Mouse (Mus musculus) ES-E14 (cell line): ENCODE results near the gene Ubfd1. TPM values are rescaled to one million over a fixed set of nuclear protein-coding genes. Genes with fewer than 3 reads are reported as not detected.
"Not testable (repeated sequence)": the region's sequence is repeated elsewhere in the genome, so short reads cannot be mapped to it uniquely, and the experiment has no call there.

ENCODE experiments used
- DNase-seq: peaks from one replicate; pipeline ENCODE4 v3.0.0-alpha.2; 2013; ENCODE audit warnings: low read depth, low spot score
- H3K27ac ChIP-seq: 2 replicates; pipeline ENCODE4 v1.5.1; 2012; ENCODE audit warnings: low read depth, mild to moderate bottlenecking, low read length, moderate library complexity, mixed read lengths; ENCODE audit not compliant: poor library complexity, insufficient read depth, severe bottlenecking
- H3K36me3 ChIP-seq: 2 replicates; pipeline ENCODE4 v1.6.1; 2012; ENCODE audit warnings: mild to moderate bottlenecking, low read length, moderate library complexity, mixed read lengths; ENCODE audit not compliant: control insufficient read depth, poor library complexity, insufficient read depth, severe bottlenecking
- H3K4me1 ChIP-seq, 2 experiments: fragments of 150-350 bp in 1 of 2; sonication (generic) in 1 of 2; 2 replicates each; pipeline ENCODE4 v1.6.1; 2012; ENCODE audit warnings: low read length in 2 of 2, mild to moderate bottlenecking in 1 of 2, mixed read lengths in 1 of 2; ENCODE audit not compliant: control insufficient read depth in 2 of 2, insufficient read depth in 2 of 2, poor library complexity in 1 of 2
- H3K4me3 ChIP-seq, 2 experiments: fragments of 150-350 bp in 1 of 2; sonication (generic) in 1 of 2; 2 replicates each; pipeline ENCODE4 v1.5.1; 2012; ENCODE audit warnings: low read length in 2 of 2, low read depth in 1 of 2, mild to moderate bottlenecking in 1 of 2, mixed read lengths in 1 of 2; ENCODE audit not compliant: insufficient read depth in 1 of 2, poor library complexity in 1 of 2, severe bottlenecking in 1 of 2
- H3K9ac ChIP-seq: 2 replicates; pipeline ENCODE4 v1.6.1; 2012; ENCODE audit warnings: low read depth, mild to moderate bottlenecking, low read length, mixed read lengths; ENCODE audit not compliant: poor library complexity, insufficient read depth, severe bottlenecking
- H3K9me3 ChIP-seq: fragments of 150-350 bp; sonication (generic); 2 replicates; pipeline ENCODE4 v1.6.1; 2012; ENCODE audit warnings: low read depth, mild to moderate bottlenecking, low read length; ENCODE audit not compliant: control insufficient read depth, insufficient read depth
- CHD2 ChIP-seq: IDR thresholded peaks from 2 replicates; pipeline ENCODE4 v1.6.1; 2014; ENCODE audit warnings: mild to moderate bottlenecking, low read depth, low read length, inconsistent platforms
- HCFC1 ChIP-seq: IDR thresholded peaks from 2 replicates; pipeline ENCODE4 v1.6.1; 2012; ENCODE audit warnings: low read length, inconsistent platforms, borderline replicate concordance; ENCODE audit not compliant: insufficient read depth
- MAFK ChIP-seq: IDR thresholded peaks from 2 replicates; pipeline ENCODE4 v1.6.1; 2014; ENCODE audit warnings: mild to moderate bottlenecking, low read depth, low read length, inconsistent platforms; ENCODE audit not compliant: insufficient read depth
- ZC3H11A ChIP-seq: IDR thresholded peaks from 2 replicates; pipeline ENCODE4 v1.6.1; 2012; ENCODE audit warnings: low read depth, mild to moderate bottlenecking, inconsistent platforms, low read length, borderline replicate concordance
- ZNF384 ChIP-seq: IDR thresholded peaks from 2 replicates; pipeline ENCODE4 v1.6.1; 2012; ENCODE audit warnings: low read depth, low read length, inconsistent platforms
- in situ Hi-C, 2 experiments: fragments of 600-800 bp; cut with MboI; formaldehyde crosslinking; loops; one replicate each; pipeline ENCODE4 v1.15.1; 2025; ENCODE audit warnings: low sequenced_read_pairs in 2 of 2, inconsistent platforms in 1 of 2; ENCODE audit not compliant: unreplicated experiment in 2 of 2
- total RNA-seq: library from RNA; depleted of rRNA; stranded (reverse); fragments of 300-350 nt; gene quantifications from 2 replicates; pipeline ENCODE4 v1.2.3, GENCODE M21; 2012

Gene Ubfd1
- total RNA-seq, 1 experiment: 70.7 TPM

GRCm38 (mm10) chr7:122094564-122095330 lies 27.8 kb downstream of the Ubfd1 start:
- no peak overlapping the region for H3K4me3 ChIP-seq
- no peak overlapping the region for H3K27ac ChIP-seq
- in situ Hi-C loops: no loop called here
- H3K9me3 ChIP-seq: no peaks in the 10 kb centered on the region
- no peak overlapping the region for H3K9ac ChIP-seq
- H3K4me1 ChIP-seq: no peaks in the 10 kb centered on the region; a peak in 1 of 4 replicates
- no peak for TF ChIP-seq CHD2
- no peak for TF ChIP-seq HCFC1
- no peak for TF ChIP-seq ZNF384
- no peak for TF ChIP-seq ZC3H11A
- no peak for TF ChIP-seq MAFK
- H3K36me3 ChIP-seq: peaks cover 46% of the 10 kb centered on the region
- no peak for DNase-seq

- no peaks in the 10 kb centered on the region; a peak in 1 of 4 replicates for H3K4me1 ChIP-seq
- no peak for DNase-seq
- in situ Hi-C loops: no loop called here
These were observed 31.0 kb downstream of the Ubfd1 start for GRCm38 (mm10) chr7:122098009-122098408.

GRCm38 (mm10) chr7:122099222-122099621 lies 32.2 kb downstream of the Ubfd1 start:
- in situ Hi-C loops: no loop called here
- no peaks in the 10 kb centered on the region; a peak in 1 of 4 replicates for H3K4me1 ChIP-seq
- DNase-seq: peak; percentile 59
- no peaks in the 10 kb centered on the region for H3K9me3 ChIP-seq
- peaks cover 26% of the 10 kb centered on the region for H3K36me3 ChIP-seq
- TF ChIP-seq MAFK (no peak), CHD2 (no peak), ZC3H11A (no peak), ZNF384 (no peak), HCFC1 (no peak)
- no peak overlapping the region for H3K4me3 ChIP-seq
- no peak overlapping the region for H3K27ac ChIP-seq
- no peak overlapping the region for H3K9ac ChIP-seq

More at GRCm38 (mm10) chr7:122098009-122098408, 31.0 kb downstream of the Ubfd1 start:
- no peak overlapping the region for H3K9ac ChIP-seq
- TF ChIP-seq ZNF384 (no peak), ZC3H11A (no peak), CHD2 (no peak), HCFC1 (no peak), MAFK (no peak)
- no peak overlapping the region for H3K4me3 ChIP-seq
- H3K36me3 ChIP-seq: peaks cover 30% of the 10 kb centered on the region
- H3K27ac ChIP-seq: no peak overlapping the region
- no peaks in the 10 kb centered on the region for H3K9me3 ChIP-seq

GRCm38 (mm10) chr7:122101014-122101746 lies 34.2 kb downstream of the Ubfd1 start:
- DNase-seq, H3K9me3 ChIP-seq, in situ Hi-C loops, H3K4me1 ChIP-seq: not testable (repeated sequence)
- peak; percentile 82 for TF ChIP-seq ZNF384
- Histone ChIP-seq H3K4me3 (peak overlapping the region; percentile 76 to 80), H3K9ac (peak overlapping the region; percentile 85), H3K36me3 (peaks cover 20% of the 10 kb centered on the region), H3K27ac (peak overlapping the region; percentile 63)
